Mouse (Mus musculus): ENCODE data around the gene Rarb. TPM values are rescaled to one million over a fixed set of nuclear protein-coding genes. Genes with fewer than 3 reads are reported as not detected.

Rarb gene
- not detected for total RNA-seq (2023)

GRCm38 (mm10) chr14:16818602-16819250 is at the start of gene Rarb:
TSS of gene Rarb (minus strand) at chr14:16819156.

